Mouse (Mus musculus): ENCODE data around the gene Otop2.
A peak's percentile ranks its signal among the peaks of the same experiment; 100 is the strongest.

Gene Otop2

DNA sequence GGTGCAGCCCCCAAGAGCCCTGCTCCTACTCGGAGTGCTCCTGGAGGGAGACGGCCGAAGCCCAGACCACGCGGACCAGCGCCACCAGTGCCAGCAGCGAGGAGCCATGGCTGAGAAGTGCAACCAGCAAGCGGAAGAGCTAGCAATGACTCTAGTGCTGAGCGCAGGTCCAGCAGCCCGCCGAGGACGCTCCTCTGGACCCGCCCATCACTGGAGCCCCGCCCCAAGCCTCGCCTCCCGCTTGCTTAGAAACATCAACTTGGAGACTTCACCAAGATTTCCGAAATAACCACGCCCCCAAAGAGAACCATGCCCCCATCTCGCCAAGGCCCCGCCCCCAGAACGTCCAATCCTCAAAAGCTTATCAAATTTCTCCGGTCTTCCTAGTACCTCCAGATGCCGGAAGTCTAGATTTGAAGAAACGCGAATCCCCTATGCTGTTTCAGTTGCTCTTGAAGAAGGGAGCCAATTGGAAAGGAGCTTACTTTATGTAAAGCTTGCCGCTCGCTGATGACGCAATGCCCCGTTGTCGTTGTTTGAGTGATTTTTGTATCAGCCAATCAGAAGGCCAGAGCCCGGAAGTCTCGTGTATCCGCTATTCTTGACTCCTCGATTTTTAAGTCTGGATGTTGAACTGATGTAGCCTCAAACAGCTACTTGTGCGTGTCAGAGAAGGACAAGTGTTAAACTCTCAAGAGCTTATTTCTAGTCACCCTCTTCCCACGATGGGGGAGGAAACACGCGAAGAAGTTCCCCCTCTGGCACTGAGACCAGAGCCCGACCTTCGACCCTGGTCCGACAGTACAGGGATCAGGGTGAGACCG, 30.0 kb upstream of the Otop2 start, which contains the start of gene Fdxr:
Fdxr (minus strand) TSS at position 271 of the 824 bp plus-strand sequence.
- DNase-seq = peak; percentile 99

DNA sequence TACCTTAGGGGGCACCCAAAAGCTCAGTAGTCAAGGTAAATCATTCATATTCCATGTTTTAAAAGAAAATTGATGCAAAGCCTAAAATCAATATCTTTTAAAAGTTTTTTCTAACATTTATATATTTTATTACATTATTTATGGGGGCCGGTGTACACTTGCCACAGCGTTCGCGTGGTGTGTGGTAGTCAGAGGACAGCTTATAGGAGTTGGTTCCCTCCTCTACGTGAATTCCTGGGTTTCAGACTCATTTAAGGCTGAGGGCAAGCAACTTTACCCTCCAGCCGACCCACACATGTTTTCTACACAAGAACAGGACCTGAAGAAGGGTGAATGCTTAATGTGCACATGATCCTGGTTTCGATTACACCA, 29.4 kb upstream of the Otop2 start:
- no peak for DNase-seq

DNA sequence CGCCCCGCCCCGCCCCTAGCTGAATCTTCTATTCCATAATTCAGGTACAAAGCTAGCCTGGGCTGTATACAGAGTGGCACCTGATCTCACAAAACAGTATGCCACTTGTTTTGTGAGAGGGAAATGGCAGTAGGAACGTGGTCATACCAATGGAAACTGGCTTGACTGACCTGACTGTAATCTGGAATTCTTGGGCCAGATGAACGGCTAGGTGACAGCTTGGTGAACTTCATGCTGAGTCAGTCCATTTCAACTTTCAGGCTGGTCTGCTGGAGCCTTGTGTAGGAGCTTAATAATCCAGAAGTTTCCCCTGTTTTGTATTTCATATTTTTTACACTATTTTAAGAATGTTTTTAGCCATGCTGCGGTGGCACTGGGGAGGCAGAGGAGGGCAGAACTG, 28.8 kb upstream of the Otop2 start:
- DNase-seq = no peak

- no peak for DNase-seq
Observed at GRCm38 (mm10) chr11:115279726-115280125, 27.2 kb upstream of the Otop2 start.

- DNase-seq = peak; percentile 70
Observed at GRCm38 (mm10) chr11:115282295-115282694, 24.7 kb upstream of the Otop2 start.

- DNase-seq = peak; percentile 66
Observed at GRCm38 (mm10) chr11:115282723-115283485, 24.1 kb upstream of the Otop2 start.

DNA sequence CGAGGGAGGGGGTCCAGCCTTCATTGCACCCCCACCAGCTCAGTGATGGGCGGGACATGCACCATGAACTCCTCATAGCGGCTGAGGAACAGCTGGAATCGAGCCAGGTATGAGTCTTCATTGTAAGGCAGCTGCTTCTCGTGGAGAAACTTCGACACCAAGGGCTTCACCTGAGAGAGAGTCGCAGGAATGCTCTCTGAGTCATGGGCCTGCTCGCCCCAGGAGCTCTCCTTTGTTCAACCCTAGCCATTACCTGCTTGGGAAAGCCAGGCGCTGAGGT, 23.5 kb upstream of the Otop2 start:
- DNase-seq = no peak

DNA sequence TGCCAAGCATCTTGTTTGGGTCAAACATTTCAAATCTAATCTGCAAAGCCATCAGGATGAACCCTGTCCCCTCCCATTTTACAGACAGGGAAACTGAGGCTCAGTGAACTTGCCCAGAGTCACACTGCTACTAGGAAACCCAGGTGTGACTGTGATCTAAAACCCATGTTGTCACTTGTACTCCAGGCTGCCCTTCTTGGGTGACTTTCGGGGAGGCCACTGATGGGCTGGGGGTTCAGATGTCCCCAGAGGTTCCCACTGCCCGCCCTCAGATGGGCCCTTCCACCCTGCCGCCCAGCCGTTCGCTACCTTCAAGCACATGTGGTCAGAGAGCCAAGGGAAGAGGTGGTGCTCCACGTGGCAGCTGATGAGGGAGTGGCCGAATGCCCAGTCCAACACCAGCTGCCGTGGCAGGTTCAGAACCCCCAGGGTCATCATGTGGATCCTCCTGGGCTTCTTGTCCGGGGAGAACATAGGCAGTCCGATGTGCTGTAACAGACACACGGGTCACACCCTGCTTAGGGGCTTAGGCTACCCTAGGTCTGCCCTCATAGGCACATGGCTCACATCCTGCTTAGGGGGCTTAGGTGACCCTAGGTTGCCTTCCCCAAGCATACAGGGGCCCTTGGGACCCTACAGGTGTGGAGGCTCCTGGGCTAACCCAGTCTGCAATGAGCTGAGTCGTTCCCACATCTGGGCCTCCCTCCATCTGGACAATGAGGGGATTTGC, 22.9 kb upstream of the Otop2 start:
- DNase-seq = no peak

DNA sequence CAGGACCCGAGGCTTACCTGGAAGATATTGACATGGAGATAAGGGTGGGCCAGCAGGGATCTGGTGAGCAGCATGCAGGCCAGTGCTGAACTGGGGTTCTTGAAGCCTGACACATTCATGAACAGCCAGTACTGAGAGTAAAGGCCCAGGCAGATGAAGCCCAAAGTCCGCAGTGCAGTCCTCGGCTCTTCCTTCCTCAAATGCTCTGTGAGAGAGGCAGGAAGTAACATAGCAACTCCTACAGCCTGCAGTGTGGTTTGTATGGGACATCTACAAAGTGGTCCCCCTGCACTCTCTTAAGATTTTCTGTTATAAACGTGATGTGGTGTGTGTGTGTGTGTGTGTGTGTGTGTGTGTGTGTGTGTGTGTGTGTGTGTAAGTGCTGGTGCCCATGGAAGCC, 21.7 kb upstream of the Otop2 start:
- DNase-seq = no peak

- no peak for DNase-seq
Observed at GRCm38 (mm10) chr11:115286201-115286993, 20.6 kb upstream of the Otop2 start.

GRCm38 (mm10) chr11:115287386-115287785, 19.6 kb upstream of the Otop2 start:
- DNase-seq = peak; percentile 78

DNA sequence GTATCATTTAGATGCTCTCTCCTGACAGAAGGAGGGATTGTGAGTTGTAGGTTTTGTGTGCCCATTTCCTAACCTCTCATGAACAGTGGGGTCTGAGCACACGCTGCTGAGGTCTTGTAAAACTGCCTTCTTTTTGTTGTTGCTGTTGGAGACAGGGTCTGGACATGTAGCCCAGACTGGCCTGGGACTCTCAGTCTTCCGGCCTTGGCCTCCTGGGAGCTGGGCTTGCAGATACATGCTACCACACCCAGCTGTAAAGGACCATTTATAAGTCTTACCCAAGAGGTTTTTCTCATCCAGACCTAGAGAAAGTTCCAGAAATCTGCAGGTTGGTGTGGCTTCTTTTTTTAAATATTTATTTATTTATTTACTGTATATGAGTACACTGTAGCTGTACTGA, 18.7 kb upstream of the Otop2 start:
- DNase-seq = no peak

- DNase-seq = no peak
Observed at GRCm38 (mm10) chr11:115289885-115290284, 17.1 kb upstream of the Otop2 start.

GRCm38 (mm10) chr11:115290314-115290713, 16.6 kb upstream of the Otop2 start:
- no peak for DNase-seq

DNA sequence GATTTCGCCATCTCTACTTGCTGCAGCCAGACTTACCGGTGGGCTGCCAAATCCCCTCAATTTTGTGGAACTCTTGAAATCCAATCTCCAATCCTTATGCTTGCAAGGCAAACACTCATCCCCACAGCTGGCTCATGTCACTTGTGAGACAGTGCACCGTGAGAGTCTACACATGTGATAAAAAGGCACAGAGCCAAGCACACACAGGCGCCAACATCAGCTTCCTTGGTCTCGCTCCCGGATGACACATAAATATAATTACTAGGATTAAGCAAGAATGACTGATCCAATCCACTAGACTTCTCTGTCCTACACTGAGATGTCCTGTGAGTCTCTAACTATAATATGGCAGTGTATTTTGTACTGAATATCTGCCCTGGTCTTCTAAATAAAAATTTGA, 16.0 kb upstream of the Otop2 start:
- no peak for DNase-seq

DNA sequence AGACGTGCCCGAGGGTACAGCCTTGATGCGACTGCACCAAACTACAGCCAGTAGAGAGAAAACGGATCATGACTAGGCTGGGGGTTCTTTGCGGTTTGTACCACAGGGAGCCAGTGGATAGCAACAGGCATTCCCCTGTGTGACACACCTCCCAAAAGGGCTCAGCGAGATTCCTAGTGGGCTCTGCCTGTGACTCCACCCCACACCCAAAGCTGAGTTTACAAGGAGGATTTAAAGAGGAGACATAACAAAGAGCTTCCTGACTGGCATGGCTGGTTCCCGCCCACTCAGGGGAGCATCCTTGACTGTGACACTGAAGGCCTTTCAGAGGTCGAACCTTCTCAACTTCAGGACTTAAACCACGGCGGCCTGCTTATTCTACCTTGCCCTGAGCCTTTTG, 15.5 kb upstream of the Otop2 start:
- DNase-seq = no peak

DNA sequence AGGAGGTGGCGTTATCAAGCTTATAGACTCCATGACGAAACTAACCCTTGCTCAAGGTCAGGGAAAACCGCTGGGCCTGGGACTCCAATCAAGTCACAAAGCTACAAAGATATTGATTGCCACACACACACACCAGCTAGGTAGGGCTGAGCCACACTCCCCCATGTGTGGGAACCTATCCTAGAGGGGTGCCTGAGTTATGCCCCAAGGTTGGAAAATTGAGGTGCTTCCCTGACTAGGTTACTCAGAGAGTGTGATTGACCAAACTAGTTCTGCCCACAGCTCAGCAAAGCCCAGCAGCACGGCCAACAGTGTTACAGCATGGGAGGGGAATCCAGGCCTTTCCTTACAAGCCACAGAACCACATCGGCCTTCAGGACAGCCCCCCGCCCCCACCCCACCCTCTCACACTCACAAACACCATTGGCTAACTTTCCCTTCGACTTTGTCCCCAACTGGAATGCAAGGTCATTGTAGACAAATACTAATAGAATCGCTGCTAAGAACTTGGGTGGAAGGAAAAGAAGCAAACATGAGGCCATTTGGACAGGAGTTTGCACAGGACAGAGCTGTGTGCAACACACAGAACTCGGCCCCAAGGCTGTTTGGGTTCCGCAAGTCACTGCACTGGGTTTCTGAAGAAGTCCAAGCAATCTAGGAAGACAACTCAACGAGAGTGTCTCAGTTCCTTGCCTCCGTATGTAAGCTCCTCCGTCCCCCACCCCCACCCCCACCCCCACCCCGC, 14.2 kb upstream of the Otop2 start:
- DNase-seq = no peak

GRCm38 (mm10) chr11:115295939-115296338, 11.0 kb upstream of the Otop2 start:
- no peak for DNase-seq

GRCm38 (mm10) chr11:115296471-115297210, 10.3 kb upstream of the Otop2 start:
- DNase-seq = no peak

GRCm38 (mm10) chr11:115297214-115297826, 9.6 kb upstream of the Otop2 start, which contains the start of gene Fads6:
Gene Fads6, minus strand, starts transcription at chr11:115297663.
- peak; percentile 88 for DNase-seq

- no peak for DNase-seq
Observed at GRCm38 (mm10) chr11:115298160-115298559, 8.8 kb upstream of the Otop2 start.

Measured in layer of hippocampus, adult 9-11 months (tissue).